Mouse (Mus musculus) heart, embryonic 16.5 days (tissue): ENCODE measurements around the gene Rest. TPM values are rescaled to one million over a fixed set of nuclear protein-coding genes. Genes with fewer than 3 reads are reported as not detected.

ENCODE experiments used
- ATAC-seq: fragments of 200-750 bp; cut with Nextera tagmentation; replicated peaks from 2 replicates; pipeline ENCODE4 v1.8.0; 2017; ENCODE audit warnings: moderate number of reproducible peaks; ENCODE audit not compliant: insufficient read depth, low FRiP score; ENCODE audit errors: extremely low read depth
- H3K27ac ChIP-seq: fragments of 300-500 bp; sonication (generic); 2 replicates; pipeline ENCODE4 v1.5.1; 2014; ENCODE audit warnings: mild to moderate bottlenecking, low read length, control low read depth, moderate library complexity
- H3K27me3 ChIP-seq: fragments of 300-500 bp; sonication (generic); 2 replicates; pipeline ENCODE4 v1.6.1; 2014; ENCODE audit warnings: low read length, mixed read lengths; ENCODE audit not compliant: control insufficient read depth, insufficient read depth
- H3K36me3 ChIP-seq: fragments of 300-500 bp; sonication (generic); 2 replicates; pipeline ENCODE4 v1.6.1; 2014; ENCODE audit not compliant: control insufficient read depth, insufficient read depth
- H3K4me1 ChIP-seq: fragments of 300-500 bp; sonication (generic); 2 replicates; pipeline ENCODE4 v1.6.1; 2014; ENCODE audit warnings: low read length, mixed read lengths; ENCODE audit not compliant: control insufficient read depth, insufficient read depth
- H3K4me2 ChIP-seq: fragments of 300-500 bp; sonication (generic); 2 replicates; pipeline ENCODE4 v1.6.1; 2014; ENCODE audit warnings: low read depth, mild to moderate bottlenecking, control low read depth, low read length
- H3K4me3 ChIP-seq: fragments of 300-500 bp; sonication (generic); 2 replicates; pipeline ENCODE4 v1.5.1; 2014; ENCODE audit warnings: mild to moderate bottlenecking, control low read depth, low read length
- H3K9ac ChIP-seq: fragments of 300-500 bp; sonication (generic); 2 replicates; pipeline ENCODE4 v1.6.1; 2014; ENCODE audit warnings: low read length, control low read depth
- H3K9me3 ChIP-seq: fragments of 300-500 bp; sonication (generic); replicated peaks from 2 replicates; pipeline ENCODE4 v1.6.1; 2016; ENCODE audit warnings: low read length; ENCODE audit not compliant: control insufficient read depth
- WGBS: fragments of 180-500 bp; shearing (Covaris S2); extraction: QIAGEN DNeasy Blood & Tissue Kit; methylation state at CpG from one replicate; pipeline ENCODE4 v1.1.7; 2014; 5-methylcytosine and 5-hydroxymethylcytosine counted together
- polyA plus RNA-seq: library from polyadenylated mRNA; unstranded; fragments of >200 nt; fragmentation: Nextera tagmentation; extraction: Ambion mirVana; gene quantifications from 2 replicates; pipeline ENCODE4 v1.2.1, GENCODE M21; 2015

The Rest gene
- polyA plus RNA-seq, 1 experiment from 2014 or later = 18.9 TPM

GRCm38 (mm10) chr5:77259315-77259714 is 6.0 kb upstream of the Rest start:
- Histone ChIP-seq H3K4me3 (no peak overlapping the region), H3K4me2 (no peak overlapping the region), H3K9me3 (no peaks in the 10 kb centered on the region), H3K4me1 (no peaks in the 10 kb centered on the region), H3K27ac (no peak overlapping the region), H3K27me3 (no peaks in the 10 kb centered on the region), H3K9ac (no peak overlapping the region), H3K36me3 (no peaks in the 10 kb centered on the region)
- no peak for ATAC-seq

DNA sequence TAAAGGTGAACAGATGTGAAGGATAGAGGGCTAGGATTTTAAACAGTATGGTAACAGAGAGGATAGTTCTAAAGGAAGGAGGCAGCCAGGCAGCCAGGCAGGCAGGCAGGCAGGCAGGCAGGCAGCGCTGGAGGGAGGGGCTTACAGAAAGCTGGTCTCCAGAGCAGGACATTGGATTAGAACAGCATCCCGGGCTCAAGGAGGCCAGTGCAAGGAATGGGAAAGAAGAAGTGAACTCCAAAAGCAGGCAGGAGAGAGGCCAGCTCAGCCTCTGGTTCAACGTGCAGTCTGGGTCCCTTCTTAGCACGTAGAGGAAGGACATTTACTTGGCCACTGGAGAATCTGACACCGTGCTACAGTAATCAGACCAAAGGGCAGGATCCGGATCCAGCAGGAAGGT is 5.2 kb upstream of the Rest start:
- Histone ChIP-seq H3K9ac (no peak overlapping the region), H3K36me3 (no peaks in the 10 kb centered on the region), H3K27ac (no peak overlapping the region), H3K4me2 (no peak overlapping the region), H3K4me1 (no peaks in the 10 kb centered on the region), H3K27me3 (no peaks in the 10 kb centered on the region), H3K9me3 (no peaks in the 10 kb centered on the region), H3K4me3 (no peak overlapping the region)
- no peak for ATAC-seq
- WGBS = 50% methylated on average over 6 of the region's 6 CpGs

DNA sequence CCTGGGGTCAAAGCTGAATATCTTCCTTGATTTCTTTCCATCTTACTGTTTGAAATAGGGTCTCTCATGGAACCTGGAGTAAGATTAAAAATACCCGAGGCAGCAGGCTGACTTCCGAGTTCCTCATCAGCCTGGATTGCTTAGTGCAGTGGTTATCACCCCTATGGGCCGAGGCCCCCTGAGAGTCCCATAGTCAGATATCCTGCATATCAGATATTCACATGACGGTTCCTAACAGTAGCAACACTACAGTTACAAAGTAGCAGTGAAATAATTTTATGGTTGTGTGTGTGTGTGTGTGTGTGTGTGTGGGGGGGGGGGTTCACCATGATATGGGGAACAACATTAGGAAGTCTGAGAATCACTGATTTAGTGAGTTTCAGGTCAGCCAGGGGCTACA is 4.2 kb upstream of the Rest start:
- Histone ChIP-seq H3K4me2 (no peak overlapping the region), H3K9me3 (no peaks in the 10 kb centered on the region), H3K27me3 (no peaks in the 10 kb centered on the region), H3K4me1 (no peaks in the 10 kb centered on the region), H3K9ac (no peak overlapping the region), H3K27ac (no peak overlapping the region), H3K36me3 (no peaks in the 10 kb centered on the region), H3K4me3 (no peak overlapping the region)
- 74% methylated on average over 4 of the region's 4 CpGs for WGBS
- ATAC-seq = no peak

DNA sequence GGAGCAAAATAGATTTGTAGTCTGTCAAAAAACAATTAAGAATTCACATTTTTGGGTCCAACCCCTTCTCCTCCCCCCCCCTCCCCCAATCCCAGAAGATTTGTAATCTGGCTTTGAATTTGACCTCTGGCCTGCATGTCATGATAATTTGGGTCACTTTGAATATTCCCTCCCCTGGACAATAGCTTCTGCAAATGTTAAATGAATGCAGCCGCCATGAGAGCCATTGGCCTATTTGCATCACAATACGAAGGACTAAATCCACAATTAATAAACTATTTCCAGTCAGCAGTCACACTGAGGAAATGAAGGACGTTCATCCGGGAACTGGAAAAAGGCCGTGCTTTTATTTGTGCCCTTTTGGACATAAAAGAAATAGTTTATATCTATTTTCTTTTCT is 3.2 kb upstream of the Rest start:
- 0 out of 2 replicates have a peak, but pooled peaks cover under 1% of the 10 kb centered on the region for H3K4me1 ChIP-seq

GRCm38 (mm10) chr5:77265671-77266065 is 377 bp downstream of the Rest start:
- H3K27me3 ChIP-seq = no peaks in the 10 kb centered on the region
- peak overlapping the region; percentile 95 for H3K9ac ChIP-seq
- H3K36me3 ChIP-seq = peaks cover 16% of the 10 kb centered on the region
- peak overlapping the region; percentile 97 for H3K27ac ChIP-seq
- no peaks in the 10 kb centered on the region for H3K9me3 ChIP-seq
- 1% methylated on average over 28 of the region's 53 CpGs for WGBS
- peak overlapping the region; percentile 80 for H3K4me2 ChIP-seq
- peaks cover 11% of the 10 kb centered on the region for H3K4me1 ChIP-seq
- H3K4me3 ChIP-seq = peak overlapping the region; percentile 94
- peak; percentile 81 for ATAC-seq

More for the DNA sequence above, 3.2 kb upstream of the Rest start:
- H3K9me3 ChIP-seq = no peaks in the 10 kb centered on the region
- H3K36me3 ChIP-seq = no peaks in the 10 kb centered on the region
- no peak overlapping the region for H3K4me3 ChIP-seq
- H3K9ac ChIP-seq = no peak overlapping the region
- no peak overlapping the region for H3K27ac ChIP-seq
- no peaks in the 10 kb centered on the region for H3K27me3 ChIP-seq
- H3K4me2 ChIP-seq = no peak overlapping the region
- WGBS = 90% methylated on average over 5 of the region's 5 CpGs
- ATAC-seq = no peak

- Histone ChIP-seq H3K4me1 (peaks cover 11% of the 10 kb centered on the region), H3K9me3 (no peaks in the 10 kb centered on the region), H3K36me3 (peaks cover 16% of the 10 kb centered on the region), H3K27ac (peak overlapping the region; percentile 97), H3K4me2 (peak overlapping the region; percentile 80), H3K27me3 (no peaks in the 10 kb centered on the region), H3K4me3 (peak overlapping the region; percentile 94), H3K9ac (peak overlapping the region; percentile 95)
- under 1% methylated on average over 86 of the region's 87 CpGs for WGBS
- peak; percentile 69 for ATAC-seq
Measured at GRCm38 (mm10) chr5:77266066-77266885, 985 bp downstream of the Rest start.

GRCm38 (mm10) chr5:77266886-77267401 is 1.7 kb downstream of the Rest start:
- no peak for ATAC-seq
- peak overlapping the region; percentile 80 for H3K4me2 ChIP-seq
- peak overlapping the region; percentile 95 for H3K9ac ChIP-seq
- H3K27me3 ChIP-seq = no peaks in the 10 kb centered on the region
- no peaks in the 10 kb centered on the region for H3K9me3 ChIP-seq
- H3K27ac ChIP-seq = peak overlapping the region; percentile 97
- peaks cover 18% of the 10 kb centered on the region for H3K36me3 ChIP-seq
- WGBS = 3% methylated on average over 11 of the region's 11 CpGs
- H3K4me3 ChIP-seq = peak overlapping the region; percentile 94
- H3K4me1 ChIP-seq = peaks cover 11% of the 10 kb centered on the region

DNA sequence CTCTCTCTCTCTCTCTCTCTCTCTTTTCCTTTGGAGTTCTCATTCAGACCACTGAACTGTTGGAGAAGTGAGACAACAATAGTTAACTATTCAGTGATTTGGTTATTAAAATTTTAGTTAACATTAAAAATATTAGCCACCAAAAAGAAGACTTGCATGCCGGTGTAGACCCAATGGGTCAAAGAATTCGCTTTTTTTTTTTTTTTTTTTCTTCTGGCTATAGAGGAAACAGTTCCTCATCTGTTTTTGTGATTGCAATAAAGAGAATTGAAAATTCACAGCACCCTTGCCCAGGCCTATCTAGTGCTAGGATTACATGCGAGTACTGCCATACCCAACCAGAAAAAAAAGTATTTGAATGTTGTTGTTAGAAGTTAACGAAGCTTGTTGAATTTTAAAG is 2.1 kb downstream of the Rest start:
- Histone ChIP-seq H3K4me1 (peaks cover 11% of the 10 kb centered on the region), H3K27me3 (no peaks in the 10 kb centered on the region), H3K27ac (no peak overlapping the region; the same call in 1 of the 2 replicates), H3K9ac (no peak overlapping the region), H3K36me3 (peaks cover 18% of the 10 kb centered on the region), H3K9me3 (no peaks in the 10 kb centered on the region), H3K4me2 (peak overlapping the region; percentile 80), H3K4me3 (peak overlapping the region; percentile 94)
- no peak for ATAC-seq
- WGBS = 66% methylated on average over 4 of the region's 4 CpGs

GRCm38 (mm10) chr5:77267957-77268624 is 2.8 kb downstream of the Rest start:
- 92% methylated on average over 30 of the region's 30 CpGs for WGBS
- H3K4me3 ChIP-seq = no peak overlapping the region
- peaks cover 24% of the 10 kb centered on the region for H3K36me3 ChIP-seq
- no peak overlapping the region for H3K9ac ChIP-seq
- no peak overlapping the region for H3K27ac ChIP-seq
- no peaks in the 10 kb centered on the region for H3K27me3 ChIP-seq
- peaks cover 12% of the 10 kb centered on the region for H3K4me1 ChIP-seq
- no peak overlapping the region for H3K4me2 ChIP-seq
- no peak for ATAC-seq
- no peaks in the 10 kb centered on the region for H3K9me3 ChIP-seq
